Mouse (Mus musculus) bone marrow, adult 2 months (tissue): ENCODE measurements around the gene Ssr4. TPM values are rescaled to one million over a fixed set of nuclear protein-coding genes. Genes with fewer than 3 reads are reported as not detected.

Experiments used
- H3K27ac ChIP-seq: fragments of 200-500 bp; 2 replicates; pipeline ENCODE4 v1.5.1; 2012; ENCODE audit warnings: low read depth, mild to moderate bottlenecking, control low read depth, inconsistent platforms, low read length; ENCODE audit not compliant: control insufficient read depth, poor library complexity, insufficient read depth
- H3K4me1 ChIP-seq: fragments of 200-500 bp; 2 replicates; pipeline ENCODE4 v1.6.1; 2011; ENCODE audit warnings: low read length; ENCODE audit not compliant: control insufficient read depth, insufficient read depth
- H3K4me3 ChIP-seq: fragments of 200-500 bp; replicated peaks from 2 replicates; pipeline ENCODE3; 2011; ENCODE audit warnings: mild to moderate bottlenecking, low read depth, low read length, control low read depth; ENCODE audit not compliant: control insufficient read depth
- CTCF ChIP-seq: fragments of 200-500 bp; IDR thresholded peaks from 2 replicates; pipeline ENCODE4 v1.5.1; 2011; ENCODE audit warnings: low read length, control low read depth; ENCODE audit not compliant: control insufficient read depth, insufficient read depth
- POLR2A ChIP-seq: fragments of 200-500 bp; IDR thresholded peaks from 2 replicates; pipeline ENCODE4 v1.6.1; 2011; ENCODE audit warnings: low read depth, mild to moderate bottlenecking, control low read depth, low read length, borderline replicate concordance; ENCODE audit not compliant: control insufficient read depth
- WGBS: fragments of 180-500 bp; shearing (Covaris S2); methylation state at CpG from one replicate; pipeline ENCODE4 v1.1.7; 2018; 5-methylcytosine and 5-hydroxymethylcytosine counted together
- polyA plus RNA-seq: library from polyadenylated mRNA; stranded (reverse); fragments of >200 nt; gene quantifications from 2 replicates; pipeline ENCODE4 v1.2.4, GENCODE M21; 2011; ENCODE audit warnings: low replicate concordance; ENCODE audit not compliant: missing spikeins, insufficient read depth, insufficient read length

Ssr4 gene
- polyA plus RNA-seq, 1 experiment = 107 TPM

DNA sequence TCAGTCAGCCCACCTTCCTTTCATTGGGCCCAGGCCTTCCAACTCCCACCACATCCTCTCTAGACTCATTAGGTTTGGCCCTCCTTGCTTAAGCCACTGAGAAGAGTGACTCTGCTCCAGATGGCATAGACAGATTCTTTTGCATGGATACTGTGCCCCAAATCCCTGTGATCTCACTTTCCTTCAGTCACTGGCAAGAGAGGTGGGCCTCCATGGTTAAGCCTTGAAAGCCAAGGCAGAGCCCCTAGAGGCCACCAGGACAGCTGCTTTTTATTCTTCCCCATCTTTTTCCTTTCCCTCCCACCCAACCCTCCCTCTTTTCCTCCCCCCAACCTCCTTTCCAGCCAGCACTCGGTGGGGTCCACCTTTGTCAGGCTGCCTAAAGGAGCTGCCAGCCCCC is 6.7 kb downstream of the Ssr4 start:
- H3K27ac ChIP-seq = no peak overlapping the region
- 15% methylated on average over 1 of the region's 1 CpGs for WGBS
- TF ChIP-seq POLR2A (no peak), CTCF (no peak)
- no peak overlapping the region for H3K4me3 ChIP-seq
- H3K4me1 ChIP-seq = no peaks in the 10 kb centered on the region

DNA sequence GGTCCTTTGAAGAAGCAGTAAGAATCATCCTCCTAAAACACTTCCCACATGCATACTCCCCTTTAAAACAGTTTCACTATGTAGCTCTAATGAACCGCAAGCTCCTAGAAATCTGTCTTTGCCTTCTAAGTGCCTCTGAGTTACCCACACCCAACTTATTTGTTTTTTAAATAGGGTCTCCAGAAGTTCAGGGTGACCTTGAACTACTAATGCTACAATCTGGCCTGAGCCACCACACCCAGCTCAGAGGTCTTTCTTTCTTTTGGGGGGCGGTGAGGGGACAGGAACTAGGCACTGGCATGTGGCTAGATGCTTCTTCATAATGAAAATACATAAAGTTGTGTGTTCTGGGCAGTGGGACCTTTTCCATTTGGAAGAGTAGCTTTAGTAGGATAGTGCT is 10.7 kb downstream of the Ssr4 start:
- Histone ChIP-seq H3K4me1 (no peaks in the 10 kb centered on the region), H3K27ac (no peak overlapping the region), H3K4me3 (no peak overlapping the region)
- WGBS = 89% methylated on average over 2 of the region's 2 CpGs
- TF ChIP-seq POLR2A (no peak), CTCF (no peak)

DNA sequence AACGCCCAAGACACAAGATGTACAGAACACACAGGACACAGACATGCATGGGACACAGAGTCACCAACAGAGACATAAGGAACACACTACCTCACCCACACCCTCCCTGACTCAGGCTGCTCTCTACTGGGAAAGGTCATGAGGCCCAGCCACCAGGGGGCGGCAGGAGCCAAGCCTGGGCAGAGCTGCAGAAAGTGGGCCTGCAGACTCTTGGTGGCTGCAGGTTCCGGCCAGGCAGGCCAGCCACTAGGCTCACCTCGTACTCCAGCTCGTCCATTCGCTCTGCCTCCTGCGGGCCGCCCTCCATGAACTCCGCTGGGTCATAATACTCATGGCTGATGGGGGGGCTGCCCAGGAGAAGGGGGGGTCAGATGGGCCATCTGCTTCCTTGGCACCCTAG is 11.7 kb downstream of the Ssr4 start:
- 22% methylated on average over 9 of the region's 9 CpGs for WGBS
- Histone ChIP-seq H3K27ac (no peak overlapping the region), H3K4me1 (no peaks in the 10 kb centered on the region), H3K4me3 (no peak overlapping the region)
- TF ChIP-seq POLR2A (no peak), CTCF (peak; percentile 85)

DNA sequence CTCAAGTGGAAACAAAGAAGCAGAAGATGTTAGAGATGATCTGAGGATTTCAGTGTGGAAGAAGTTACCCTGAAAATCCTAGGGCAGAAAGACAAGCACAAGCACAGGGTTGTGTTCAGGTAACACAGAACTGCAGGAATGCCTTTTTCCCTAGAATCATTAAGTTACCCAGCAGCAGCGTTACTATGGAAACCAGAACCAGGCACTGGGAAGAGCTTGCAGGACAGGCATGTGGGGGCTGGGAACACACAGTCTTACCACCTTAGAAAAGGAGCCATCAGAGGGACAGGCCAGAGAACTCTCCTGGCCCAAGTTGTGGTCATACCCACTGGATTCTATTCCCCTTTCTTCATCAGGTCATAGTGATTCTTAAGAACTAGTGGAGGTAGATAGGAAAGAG is 19.0 kb downstream of the Ssr4 start:
- no peaks in the 10 kb centered on the region for H3K4me1 ChIP-seq
- no peak overlapping the region for H3K27ac ChIP-seq
- WGBS = 70% methylated on average over 1 of the region's 1 CpGs
- no peak overlapping the region for H3K4me3 ChIP-seq
- TF ChIP-seq POLR2A (no peak), CTCF (no peak)

DNA sequence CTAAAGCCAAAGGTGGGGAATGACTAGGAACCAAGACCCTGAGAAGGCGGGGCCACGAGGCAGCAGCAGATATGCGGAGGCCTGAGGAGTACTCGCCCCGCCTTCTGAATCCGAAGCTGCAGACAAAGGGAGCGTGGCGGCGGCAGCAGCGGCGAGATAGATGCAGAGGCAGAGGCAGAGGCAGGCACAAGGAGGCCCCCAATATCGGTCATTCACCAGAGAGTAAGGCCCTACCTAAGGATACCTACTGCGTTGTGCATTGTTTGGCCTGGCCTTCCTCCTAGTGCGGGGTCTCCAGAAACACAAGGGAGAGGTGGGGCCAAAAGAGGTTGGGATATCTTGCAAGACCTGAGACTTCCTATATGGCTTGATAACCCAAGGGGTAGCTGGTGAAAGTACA is 28.2 kb downstream of the Ssr4 start:
- Histone ChIP-seq H3K27ac (no peak overlapping the region; the same call in 1 of the 2 replicates), H3K4me1 (no peaks in the 10 kb centered on the region; the same call in 1 of the 2 replicates), H3K4me3 (no peak overlapping the region)
- TF ChIP-seq CTCF = no peak
- TF ChIP-seq POLR2A = no peak
- WGBS = 66% methylated on average over 14 of the region's 14 CpGs

DNA sequence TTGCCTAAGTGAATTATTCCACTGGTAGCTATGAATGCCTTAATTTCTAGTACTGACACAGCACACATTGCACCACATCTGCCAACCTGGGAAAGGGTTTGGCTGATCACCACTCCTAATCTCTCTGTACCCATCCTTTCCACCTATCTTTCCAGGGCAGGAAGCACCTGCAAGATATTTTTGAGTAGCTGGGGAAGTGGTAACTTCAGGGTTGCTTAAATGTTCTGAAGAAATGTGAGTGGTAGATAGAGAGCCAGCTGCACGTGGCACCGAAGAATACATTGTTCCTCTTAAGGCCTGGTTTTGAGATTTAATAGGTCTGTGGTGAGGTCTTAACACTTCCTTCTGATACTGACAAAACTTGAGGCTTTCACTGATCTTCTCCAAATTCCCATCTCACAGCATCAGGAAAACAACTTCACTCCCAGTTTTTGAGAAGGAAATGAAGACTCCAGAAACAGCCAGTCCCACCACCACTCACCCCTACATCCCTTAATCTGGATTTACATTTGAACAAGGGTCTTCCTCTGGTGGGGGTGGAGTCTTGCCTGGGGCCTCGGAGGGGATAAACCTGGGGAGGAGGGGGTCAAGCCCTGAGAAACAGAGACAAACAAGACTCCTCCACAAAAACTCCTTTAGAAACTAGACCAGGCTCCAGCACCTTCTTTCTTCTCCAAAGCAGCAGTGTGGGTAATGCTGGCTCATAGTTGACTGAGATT is 29.9 kb downstream of the Ssr4 start:
- TF ChIP-seq CTCF = no peak
- no peak for TF ChIP-seq POLR2A

DNA sequence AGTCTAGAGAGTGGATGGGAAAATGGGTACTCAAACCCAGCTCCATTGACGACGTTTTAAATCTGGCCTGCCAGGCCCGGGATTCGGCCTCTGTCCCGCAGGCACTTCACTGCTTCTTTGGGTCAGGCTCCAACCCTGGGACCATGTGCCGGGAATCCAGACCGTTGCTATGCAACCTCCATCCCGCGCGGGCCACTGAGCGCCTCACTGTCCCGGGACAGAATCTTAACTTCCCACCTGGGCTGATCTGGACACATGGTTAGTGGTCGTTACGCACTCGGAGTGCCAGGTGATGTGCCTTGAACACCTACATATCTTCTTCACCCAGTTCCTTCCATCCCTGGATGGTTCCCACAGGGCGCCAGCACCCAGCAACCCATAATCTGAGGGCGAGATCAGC is 36.9 kb downstream of the Ssr4 start:
- H3K4me3 ChIP-seq = peak overlapping the region; percentile 27

More for the DNA sequence above, 29.9 kb downstream of the Ssr4 start:
- Histone ChIP-seq H3K27ac (no peak overlapping the region), H3K4me1 (no peaks in the 10 kb centered on the region; the same call in 1 of the 2 replicates), H3K4me3 (no peak overlapping the region)
- 19% methylated on average over 3 of the region's 3 CpGs for WGBS

DNA sequence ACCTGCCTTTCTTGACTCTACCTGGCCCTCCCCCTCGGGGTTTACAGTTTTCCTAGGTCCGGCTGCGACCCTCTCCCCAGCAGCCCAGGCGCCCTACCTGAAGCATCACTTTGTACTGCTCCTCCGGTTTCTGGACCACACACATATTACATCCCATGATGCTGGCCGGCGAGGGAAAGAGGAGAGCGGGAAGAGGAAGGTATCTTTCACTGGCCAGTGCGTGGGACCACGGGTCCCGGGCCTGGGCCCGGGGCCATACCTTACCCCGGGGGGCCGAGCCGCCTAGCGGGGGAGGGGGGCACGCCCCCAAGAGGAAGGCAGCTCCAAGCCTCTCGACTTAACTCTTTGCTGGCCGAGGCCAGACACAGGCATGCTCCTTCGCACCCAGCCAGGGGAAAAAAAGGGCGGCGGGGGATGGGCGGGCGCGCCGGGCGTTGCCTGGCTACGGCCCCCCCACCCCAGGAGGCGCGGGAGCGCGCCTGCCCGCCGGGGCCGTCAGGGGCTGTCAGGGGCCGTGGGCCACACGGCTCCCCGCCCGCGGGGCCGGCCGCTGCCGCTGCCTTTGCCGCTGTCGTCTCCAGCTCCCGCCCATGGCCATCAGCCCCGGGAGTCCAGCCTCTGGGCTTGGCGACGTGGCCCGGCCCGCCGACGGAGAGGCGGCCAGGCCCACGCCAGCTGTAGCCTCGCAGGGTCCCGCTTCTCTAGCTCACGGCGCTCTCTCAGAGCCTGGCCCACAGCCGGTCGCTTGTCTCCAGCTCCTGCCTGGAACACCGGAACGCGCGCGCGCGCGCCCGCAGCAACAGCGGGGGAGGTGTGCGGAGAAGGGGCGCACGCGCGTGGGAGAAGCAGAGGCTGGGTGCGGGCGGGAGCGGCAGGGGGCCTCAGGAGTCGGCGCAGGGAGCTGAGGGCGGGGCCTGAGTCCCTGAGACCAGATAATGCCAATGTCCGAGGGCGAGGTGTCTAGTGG is 37.6 kb downstream of the Ssr4 start, which contains the start of gene Pdzd4:
Gene Pdzd4, minus strand, starts transcription at position 785 of the 967 bp plus-strand sequence.
- TF ChIP-seq POLR2A (no peak), CTCF (no peak)
- H3K4me1 ChIP-seq = no peaks in the 10 kb centered on the region
- H3K27ac ChIP-seq = no peak within 1 kb of the TSS
- 10% methylated on average over 70 of the region's 84 CpGs for whole genome bisulfite sequencing
- peak within 1 kb of the TSS; percentile 39 for H3K4me3 ChIP-seq

More for the DNA sequence above, 36.9 kb downstream of the Ssr4 start:
- Histone ChIP-seq H3K27ac (no peak overlapping the region), H3K4me1 (no peaks in the 10 kb centered on the region)
- 49% methylated on average over 17 of the region's 17 CpGs for WGBS
- TF ChIP-seq CTCF (no peak), POLR2A (no peak)
